Comparison of ENCODE assay signal across 8 mouse cellular contexts in genomic region chr14:25640421-25641056, GRCm38 (mm10). TPM values are rescaled to one million over a fixed set of nuclear protein-coding genes. Genes with fewer than 3 reads are reported as not detected.
A peak's percentile ranks its signal among the peaks of the same experiment; 100 is the strongest.
DNase-seq lines count a peak whose midpoint lies in the region; ATAC-seq and TF ChIP-seq lines count a peak whose summit lies in the region.

No protein-coding gene starts in this region.

- no peak overlapping the region for H3K4me3 ChIP-seq in forebrain, embryonic 10.5 days
- no peak overlapping the region for H3K4me3 ChIP-seq in forebrain, embryonic 12.5 days (replicated peaks)
- no peak overlapping the region for H3K4me3 ChIP-seq in stomach, postnatal 0 days (ENCODE audit: low read depth, low read length)

- DNase-seq in forebrain, embryonic 10.5 days (ENCODE audit: extremely low spot score, low spot score) = no peak
- peak; percentile 40 to 54 for DNase-seq in right cerebral cortex, postnatal 36 days (ENCODE audit: low spot score in 2 of 2)
- DNase-seq in right cerebral cortex, postnatal 4 days = no peak
- DNase-seq in induced T-regulatory cell, adult 2 months (ENCODE audit: low read depth) = peak; percentile 65
- no peak for DNase-seq in stomach, postnatal 0 days (ENCODE audit: low spot score)
- DNase-seq in retina, postnatal 1 day = no peak
- DNase-seq in cerebellum, adult 9-11 months = no peak

- H3K4me1 ChIP-seq in forebrain, embryonic 10.5 days = peaks cover 29% of the 10 kb centered on the region
- peaks cover 33% of the 10 kb centered on the region for H3K4me1 ChIP-seq in forebrain, embryonic 12.5 days
- no peaks in the 10 kb centered on the region for H3K4me1 ChIP-seq in stomach, postnatal 0 days (replicated peaks; ENCODE audit: control insufficient read depth, insufficient read depth)

- H3K27ac ChIP-seq in forebrain, embryonic 10.5 days = peak overlapping the region; percentile 54
- no peak overlapping the region for H3K27ac ChIP-seq in forebrain, embryonic 12.5 days
- no peak overlapping the region for H3K27ac ChIP-seq in stomach, postnatal 0 days (replicated peaks)

- H3K9me3 ChIP-seq in forebrain, embryonic 10.5 days = no peaks in the 10 kb centered on the region
- no peaks in the 10 kb centered on the region for H3K9me3 ChIP-seq in forebrain, embryonic 12.5 days
- no peaks in the 10 kb centered on the region for H3K9me3 ChIP-seq in stomach, postnatal 0 days (ENCODE audit: control insufficient read depth, low read length)

- no peak for ATAC-seq in forebrain, embryonic 12.5 days (ENCODE audit: low FRiP score)
- ATAC-seq in stomach, postnatal 0 days (ENCODE audit: low FRiP score, low TSS enrichment) = peak; percentile 58; the same call in 1 of the 2 replicates

- TF ChIP-seq CTCF in stomach, postnatal 0 days (IDR thresholded peaks at IDR 0.05; ENCODE audit: low read depth) = no peak

- H3K4me2 ChIP-seq in forebrain, embryonic 12.5 days = no peak overlapping the region
- no peak overlapping the region for H3K4me2 ChIP-seq in stomach, postnatal 0 days (replicated peaks; ENCODE audit: low read depth)

- peaks cover 99% of the 10 kb centered on the region for H3K36me3 ChIP-seq in forebrain, embryonic 10.5 days (replicated peaks)
- H3K36me3 ChIP-seq in forebrain, embryonic 12.5 days (replicated peaks) = peaks cover 88% of the 10 kb centered on the region
- peaks cover 38% of the 10 kb centered on the region for H3K36me3 ChIP-seq in stomach, postnatal 0 days (ENCODE audit: control insufficient read depth, insufficient read depth, low read length)

- no peak for TF ChIP-seq EP300 in stomach, postnatal 0 days (optimal IDR thresholded peaks at IDR 0.05)

- WGBS in forebrain, embryonic 10.5 days = 76% methylated on average over 6 of the region's 6 CpGs
- 73% methylated on average over 6 of the region's 6 CpGs for WGBS in forebrain, embryonic 12.5 days
- 53% methylated on average over 6 of the region's 6 CpGs for WGBS in stomach, postnatal 0 days

- no peak overlapping the region for H3K9ac ChIP-seq in forebrain, embryonic 12.5 days
- H3K9ac ChIP-seq in stomach, postnatal 0 days (ENCODE audit: low read length) = no peak overlapping the region

- no peaks in the 10 kb centered on the region for H3K27me3 ChIP-seq in forebrain, embryonic 10.5 days (ENCODE audit: poor library complexity, severe bottlenecking)
- H3K27me3 ChIP-seq in forebrain, embryonic 12.5 days = no peaks in the 10 kb centered on the region
- no peaks in the 10 kb centered on the region for H3K27me3 ChIP-seq in stomach, postnatal 0 days (ENCODE audit: control insufficient read depth, insufficient read depth, low read length)

RNA-seq across cellular contexts. Expression of gene Ppif, which starts 53.4 kb away (rescaled TPM):
- polyA plus RNA-seq in forebrain, embryonic 10.5 days (2016; fragmentation: Nextera tagmentation; extraction: Ambion mirVana) = 65.8 and 71.0 TPM in 2 replicates
- 32.4 and 35.6 TPM in 2 replicates for polyA plus RNA-seq in forebrain, embryonic 12.5 days (2016; fragmentation: Nextera tagmentation; extraction: Ambion mirVana)
- polyA plus RNA-seq in stomach, postnatal 0 days (2015; fragmentation: Nextera tagmentation; extraction: Ambion mirVana) = 66.1 and 74.6 TPM in 2 replicates

Comparison
In these comparisons a context has a peak if more than half of its experiments do, and no peak if none do; other contexts are left out.
1. DNase-seq: peak in right cerebral cortex, postnatal 36 days (2 of 2) and induced T-regulatory cell, adult 2 months (single experiment); none in forebrain, embryonic 10.5 days (single experiment), right cerebral cortex, postnatal 4 days (single experiment), stomach, postnatal 0 days (single experiment), retina, postnatal 1 day (single experiment) and cerebellum, adult 9-11 months (single experiment).